Mouse (Mus musculus) bone marrow macrophage, adult 2 months (primary cell): ENCODE measurements around the gene Gimap7.

Experiments
- CTCF ChIP-seq: IDR thresholded peaks from 2 replicates; pipeline ENCODE4 v1.5.1; 2012; ENCODE audit warnings: low read depth, mild to moderate bottlenecking, low read length, moderate library complexity
- POLR2A ChIP-seq: IDR thresholded peaks from 2 replicates; pipeline ENCODE4 v1.6.1; 2012; ENCODE audit warnings: mild to moderate bottlenecking, low read depth, low read length, borderline replicate concordance

- no peak for TF ChIP-seq CTCF
- no peak for TF ChIP-seq POLR2A
These were observed 52.3 kb downstream of the Gimap7 start, which contains the start of gene Gimap3 for GRCm38 (mm10) chr6:48770696-48771095.
